Mouse (Mus musculus) lung, adult 2 months (tissue): ENCODE measurements around the gene Eif3m.

Source experiments
- CTCF ChIP-seq: fragments of 200-500 bp; IDR thresholded peaks from 2 replicates; pipeline ENCODE4 v1.5.1; 2011; ENCODE audit warnings: mild to moderate bottlenecking, low read length, control low read depth; ENCODE audit not compliant: insufficient read depth
- POLR2A ChIP-seq: fragments of 200-500 bp; IDR thresholded peaks from 2 replicates; pipeline ENCODE4 v1.6.1; 2011; ENCODE audit warnings: low read depth, mild to moderate bottlenecking, control low read depth, low read length, borderline replicate concordance; ENCODE audit errors: extremely low read depth

DNA sequence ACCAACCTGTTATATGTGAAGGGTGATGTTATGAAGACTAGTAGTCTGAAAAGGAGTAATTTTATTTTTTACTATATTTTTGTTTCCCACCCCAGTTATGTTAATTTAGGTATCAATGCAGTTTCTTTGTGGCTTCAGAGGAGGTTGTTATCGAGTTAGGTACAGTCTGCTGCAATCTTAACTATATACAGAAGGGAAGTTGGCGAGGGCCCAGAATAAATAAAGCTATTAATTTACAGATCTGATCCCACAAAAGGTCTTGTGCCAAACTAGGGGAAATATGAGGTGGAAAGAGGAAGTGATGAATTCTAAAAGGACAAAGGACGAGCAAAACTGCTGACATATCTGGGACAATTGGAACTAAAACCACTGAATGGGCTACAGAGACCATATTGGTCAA is 20.7 kb downstream of the Eif3m start:
- no peak for TF ChIP-seq CTCF
- TF ChIP-seq POLR2A: no peak
